Mouse (Mus musculus): ENCODE measurements around the gene Lcp2.

Gene Lcp2

DNA sequence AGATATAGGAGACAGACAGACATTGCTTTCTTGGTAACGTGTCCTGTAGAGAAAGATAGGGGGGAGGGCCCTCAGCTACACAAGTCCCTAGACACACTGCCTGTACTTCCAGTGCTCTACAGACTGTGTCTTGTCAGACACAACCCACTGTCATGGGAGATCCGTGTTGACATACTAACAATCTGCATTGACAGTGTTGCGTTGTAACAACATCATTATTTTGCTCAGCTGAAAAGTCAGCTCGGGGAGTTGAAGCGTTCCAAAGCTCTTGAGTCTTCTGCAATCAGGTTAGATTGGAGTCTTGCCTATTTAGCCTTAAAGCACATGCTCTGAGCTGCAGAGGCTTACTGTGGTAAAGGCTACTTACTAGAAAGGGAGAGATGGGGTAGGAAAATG, 820 bp downstream of the Lcp2 start:
- DNase-seq (ENCODE audit: low read depth, low spot score): no peak

DNA sequence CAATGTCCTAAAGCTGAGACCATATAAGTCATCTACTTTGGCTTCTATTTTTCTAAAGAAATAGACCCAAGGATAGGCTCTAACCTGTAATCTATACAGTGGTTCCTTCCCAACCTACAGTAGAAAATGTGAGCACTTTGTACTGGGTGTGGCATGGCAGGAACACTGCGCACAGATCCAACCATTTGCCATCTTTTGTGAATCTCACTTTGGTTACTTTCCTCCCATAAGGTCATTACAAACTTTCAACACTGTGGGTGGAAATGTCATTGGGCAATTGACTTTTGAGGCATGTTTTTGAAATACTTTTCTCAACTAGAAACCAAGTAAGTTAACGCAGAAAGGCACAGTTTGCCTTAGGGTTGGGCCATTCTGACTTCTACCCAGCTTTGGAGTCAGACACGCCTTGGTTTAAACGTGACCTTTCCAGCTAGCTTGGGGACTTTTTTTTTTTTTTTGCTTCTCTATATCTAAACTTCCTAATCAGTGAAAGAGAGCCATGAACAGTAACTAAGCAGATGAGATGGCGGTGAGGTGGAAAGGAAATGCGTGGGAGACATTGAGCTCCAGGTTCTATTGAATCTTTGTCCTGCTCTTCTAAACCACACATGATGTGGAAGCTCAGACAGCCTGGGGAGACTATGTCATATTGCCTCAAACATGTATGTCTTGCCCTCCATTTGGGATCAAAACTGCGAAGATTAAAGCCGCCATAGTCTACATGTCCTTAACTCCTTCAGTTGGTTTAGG, 1.8 kb downstream of the Lcp2 start:
- no peak for DNase-seq (ENCODE audit: low read depth, low spot score)

DNA sequence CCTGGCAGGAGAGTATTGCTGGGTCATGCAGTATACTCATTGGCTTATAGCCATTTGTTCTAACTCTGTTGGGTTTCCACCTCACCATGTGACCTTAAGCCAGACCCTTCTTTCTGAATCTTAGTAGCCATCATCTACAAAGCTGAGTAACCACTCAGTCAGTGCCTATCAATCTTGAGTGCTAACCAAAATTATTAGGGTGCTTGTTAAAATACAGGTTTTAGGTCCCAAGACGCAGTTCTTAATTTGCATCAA, 2.3 kb downstream of the Lcp2 start:
- DNase-seq (ENCODE audit: low read depth, low spot score): no peak

DNA sequence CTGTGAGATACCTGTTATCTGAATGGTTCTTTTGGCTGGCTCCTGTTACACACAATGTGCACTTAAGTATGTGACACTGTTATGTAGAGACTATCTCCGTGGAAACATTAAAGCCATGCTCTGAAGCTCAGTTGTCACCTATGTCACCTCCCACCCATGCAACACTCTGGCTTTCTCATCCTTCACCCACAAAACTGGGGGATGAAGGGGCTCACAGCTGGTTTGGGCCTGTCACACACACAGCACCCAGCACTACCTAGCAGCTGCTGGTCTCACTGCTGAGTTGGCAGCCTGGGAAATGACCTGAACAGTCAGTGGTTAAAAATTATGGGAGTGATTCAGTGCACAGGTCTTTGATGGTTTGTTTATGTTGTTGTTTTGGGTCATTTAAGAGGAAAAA, 3.3 kb downstream of the Lcp2 start:
- no peak for DNase-seq (ENCODE audit: low read depth, low spot score)

DNA sequence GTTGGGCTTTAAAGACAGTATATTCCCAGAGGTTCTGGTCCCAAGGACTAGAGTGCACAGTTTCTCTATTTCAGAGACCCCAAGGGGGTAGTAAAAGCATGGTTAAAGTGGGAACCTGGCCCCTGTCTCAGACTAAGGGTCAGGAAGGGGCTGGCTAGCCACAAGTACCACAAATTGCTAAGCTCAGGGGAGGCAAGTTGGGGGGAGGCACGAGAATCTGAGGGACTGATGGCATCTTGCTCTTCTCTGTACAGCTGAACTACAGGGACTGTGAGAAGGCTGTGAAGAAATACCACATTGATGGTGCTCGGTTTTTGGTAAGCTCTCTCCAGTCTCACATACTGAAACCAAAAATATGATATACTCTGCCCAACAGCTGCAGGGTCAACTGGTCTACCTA, 3.9 kb downstream of the Lcp2 start:
- DNase-seq (ENCODE audit: low read depth, low spot score): no peak

DNA sequence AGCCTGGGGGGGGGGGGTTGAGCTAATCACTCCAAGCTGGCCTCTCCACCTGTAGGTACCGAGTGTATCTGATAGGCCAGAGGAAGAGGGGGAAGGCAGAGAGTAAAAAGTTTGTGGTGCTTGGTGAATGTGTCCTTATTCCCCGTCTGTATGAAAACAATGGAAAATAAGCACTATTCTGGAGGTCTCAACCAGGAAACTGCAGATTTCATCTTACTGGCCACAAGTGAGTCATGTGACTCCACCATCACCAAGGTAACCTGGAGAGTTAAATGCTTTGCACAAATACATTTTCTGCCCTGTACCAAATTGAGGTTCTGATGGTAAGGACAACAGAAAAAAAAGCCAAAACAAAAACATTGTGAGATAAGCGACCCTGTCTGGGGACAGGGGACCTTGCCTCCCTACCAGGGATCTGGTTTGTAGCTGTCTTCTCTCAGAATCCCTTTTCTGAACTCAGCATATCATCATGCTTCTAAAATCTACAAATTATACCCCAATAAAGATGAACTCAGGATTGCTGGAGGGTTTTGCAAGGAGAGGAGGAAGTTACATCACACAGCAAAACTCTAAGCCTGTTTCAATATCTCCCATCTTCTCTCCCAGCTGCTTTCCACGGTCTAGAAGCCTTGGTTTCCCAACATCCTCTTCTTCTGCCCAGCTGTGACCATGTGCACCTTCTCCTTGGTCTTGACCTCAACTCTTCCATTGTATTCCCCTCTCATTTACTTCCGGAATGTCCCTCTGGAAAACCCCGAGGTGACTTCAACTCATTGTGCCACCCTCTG, 6.5 kb downstream of the Lcp2 start:
- DNase-seq (ENCODE audit: low read depth, low spot score): no peak

DNA sequence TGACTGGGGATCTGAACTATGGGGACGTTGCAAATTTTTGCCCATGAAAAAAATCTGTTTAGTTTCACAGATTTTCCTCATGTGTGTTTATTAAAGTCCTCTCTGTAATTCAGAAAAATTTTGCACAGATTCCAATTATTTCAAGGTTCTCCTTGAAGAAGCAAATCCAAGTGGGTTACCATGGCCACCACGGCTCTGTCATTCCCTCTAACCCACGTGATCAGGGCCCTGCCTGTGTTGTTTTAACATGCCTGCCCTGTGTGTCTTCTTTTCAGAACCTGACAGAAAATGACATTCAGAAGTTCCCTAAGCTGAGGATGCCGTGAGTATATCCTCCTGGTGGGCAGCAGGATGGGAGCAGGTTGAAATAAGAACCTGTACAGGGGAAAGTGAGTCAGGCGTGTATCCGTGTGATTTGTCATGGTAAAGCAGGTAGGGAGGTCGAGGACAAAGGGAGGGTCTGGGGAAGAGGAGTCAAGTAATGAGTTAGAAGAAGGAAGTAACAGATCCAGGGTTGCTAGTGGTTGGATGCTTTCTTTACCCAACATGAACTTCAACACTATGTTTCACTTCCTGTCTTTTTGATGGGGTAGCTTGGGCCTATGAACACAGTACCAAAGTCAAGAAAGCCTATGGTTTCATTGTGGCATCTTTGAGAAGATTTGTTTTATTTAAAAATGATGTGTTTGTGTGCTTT, 7.5 kb downstream of the Lcp2 start:
- DNase-seq (ENCODE audit: low read depth, low spot score): peak; percentile 48

DNA sequence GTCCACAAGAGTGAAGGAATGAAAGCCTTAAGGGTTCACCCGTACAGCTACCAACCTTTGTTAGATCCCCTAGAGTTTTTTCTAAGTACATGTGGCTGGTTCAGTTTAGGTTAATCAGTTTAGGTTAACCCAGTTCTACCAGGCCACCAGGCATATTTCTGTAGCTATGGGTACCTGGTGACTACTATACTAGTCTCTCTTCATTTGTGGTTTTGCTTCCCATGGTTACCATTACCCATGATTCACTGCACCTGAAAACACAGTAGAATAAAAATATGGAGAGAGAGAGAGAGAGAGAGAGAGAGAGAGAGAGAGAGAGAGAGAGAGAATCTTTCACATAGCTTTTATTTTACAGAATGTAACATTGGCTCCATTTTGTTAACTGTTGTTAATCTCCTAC, 10.0 kb downstream of the Lcp2 start:
- DNase-seq (ENCODE audit: low read depth, low spot score): no peak

DNA sequence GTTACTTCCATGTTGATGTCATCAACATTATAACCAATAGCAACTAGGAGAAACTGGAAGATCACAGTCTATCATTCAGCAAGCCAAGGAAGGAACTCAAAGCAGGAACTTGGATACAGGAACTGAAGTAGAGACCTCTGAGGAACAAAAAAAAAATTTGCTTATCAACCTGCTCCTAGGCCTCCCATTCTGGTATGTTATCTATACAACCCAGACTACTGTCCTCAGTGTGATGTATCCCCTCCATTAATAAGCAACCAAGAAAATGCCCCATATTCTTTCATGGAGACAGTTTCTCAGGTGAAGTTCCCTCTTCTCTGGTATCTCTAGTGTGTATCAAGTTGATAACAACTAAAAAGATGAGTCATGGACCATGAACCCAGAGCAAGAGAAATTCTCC, 11.6 kb downstream of the Lcp2 start:
- DNase-seq (ENCODE audit: low read depth, low spot score): no peak

DNA sequence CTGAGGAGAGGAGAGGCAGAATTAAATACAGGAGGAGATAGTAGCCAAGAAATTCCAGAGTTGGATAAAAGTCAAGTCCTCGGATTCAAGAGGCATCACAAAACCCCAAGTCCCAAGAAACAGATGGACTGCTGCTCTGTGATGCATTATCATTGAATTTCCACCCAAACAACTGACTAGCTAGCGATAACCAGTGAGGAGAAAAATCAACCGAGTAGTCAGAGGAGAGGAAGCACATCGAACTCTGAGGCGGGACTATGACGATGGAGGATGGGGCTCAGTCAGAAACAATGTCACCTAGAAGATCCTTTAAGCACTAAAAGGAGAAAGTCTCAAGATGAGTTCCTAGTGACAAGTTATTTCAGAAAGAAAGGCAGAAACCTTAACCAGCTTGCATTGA, 12.2 kb downstream of the Lcp2 start:
- DNase-seq (ENCODE audit: low read depth, low spot score): no peak

DNA sequence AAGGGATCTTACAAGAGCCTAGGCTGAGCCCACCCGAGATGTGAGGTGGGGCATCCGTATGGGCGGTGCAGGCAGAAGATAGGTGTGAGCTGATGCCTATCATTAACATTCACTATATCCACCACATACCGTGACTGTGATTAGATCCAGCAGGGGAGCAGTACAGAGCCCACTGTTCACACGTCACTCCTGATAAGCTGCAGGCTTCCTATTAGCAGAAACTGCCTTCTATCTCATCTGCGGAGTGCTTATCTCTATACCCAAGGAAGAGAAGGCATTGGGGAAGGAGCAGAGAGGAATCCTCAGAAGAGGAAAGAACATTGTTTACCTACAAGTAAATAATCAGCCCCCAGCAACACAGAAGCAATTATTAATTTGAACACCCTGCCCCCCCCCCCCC, 15.0 kb downstream of the Lcp2 start:
- DNase-seq (ENCODE audit: low read depth, low spot score): no peak

DNA sequence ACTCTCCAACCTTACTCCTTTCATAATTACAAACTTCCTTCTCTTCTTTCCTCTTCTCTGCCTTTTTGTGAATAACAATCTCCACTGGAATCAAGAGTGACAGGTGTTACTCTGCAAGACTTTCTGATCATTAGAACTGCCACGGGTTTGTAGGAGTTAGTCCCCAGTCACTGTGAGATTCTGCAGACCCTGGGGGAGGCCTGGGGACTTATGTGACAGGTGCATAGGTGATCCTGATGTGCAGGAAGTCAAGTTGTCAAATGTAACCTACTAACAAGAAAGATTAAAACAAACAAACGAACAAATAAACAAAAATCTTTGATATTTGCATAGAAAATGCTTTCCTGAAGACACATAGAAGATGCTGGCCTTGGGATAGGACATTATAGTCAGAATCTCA, 16.5 kb downstream of the Lcp2 start:
- DNase-seq (ENCODE audit: low read depth, low spot score): no peak

DNA sequence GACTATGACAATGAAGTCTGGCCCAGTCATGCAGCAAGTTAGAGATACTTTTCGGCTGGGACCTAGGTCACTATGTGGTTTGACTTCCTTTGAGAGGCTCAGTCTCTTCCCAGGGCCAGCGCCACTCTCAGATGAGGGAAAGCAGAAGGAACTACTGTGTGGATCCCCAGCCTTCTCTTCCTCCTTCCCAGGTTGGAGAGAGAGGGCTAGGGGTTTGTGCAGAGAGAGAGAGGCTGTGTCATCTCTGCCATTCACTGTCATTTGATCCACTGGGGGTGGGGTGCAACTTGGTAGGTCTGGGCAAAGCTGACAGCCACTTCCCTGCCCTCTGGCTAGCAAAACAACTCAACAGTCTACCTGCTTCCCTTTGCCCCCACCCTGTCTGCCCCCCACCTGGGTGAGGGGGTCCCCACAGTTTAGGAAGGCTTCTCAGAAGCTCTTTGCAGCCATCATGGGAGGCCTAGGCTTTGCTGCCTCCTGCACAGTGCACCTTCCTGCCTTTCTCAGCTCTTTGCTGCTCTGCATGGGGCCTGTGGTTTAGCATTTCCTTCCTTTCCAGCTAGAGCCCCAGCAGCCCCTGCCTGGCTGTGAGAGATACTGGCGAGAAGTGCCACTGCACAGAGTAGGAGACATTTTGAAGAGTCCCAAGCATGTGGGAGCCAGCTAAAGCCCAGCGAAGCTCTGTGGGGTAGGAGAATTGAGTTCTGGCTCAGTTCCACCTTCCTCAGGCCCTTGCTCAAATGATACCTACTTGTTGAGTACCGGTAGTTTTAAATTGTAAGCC, 17.2 kb downstream of the Lcp2 start:
- peak; percentile 19 for DNase-seq (ENCODE audit: low read depth, low spot score)

DNA sequence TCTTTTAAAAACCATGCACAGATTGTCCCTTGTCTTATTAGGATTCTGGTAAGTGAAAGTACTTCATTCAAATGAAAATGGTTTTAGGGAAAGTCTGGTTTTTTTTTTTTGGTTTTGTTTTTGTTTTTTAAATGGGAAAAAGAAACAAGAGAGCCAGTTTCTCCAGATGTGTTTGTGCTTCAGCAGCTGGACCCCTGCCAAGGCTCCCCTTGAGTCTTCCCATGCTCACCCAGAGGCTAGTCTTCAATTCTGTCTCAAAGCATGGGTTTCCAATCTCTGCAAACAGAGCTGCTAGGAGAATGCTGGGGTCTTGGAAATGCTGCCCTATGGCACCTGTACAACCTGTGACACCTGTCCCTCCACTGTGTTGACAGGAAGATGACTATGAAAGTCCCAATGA, 23.9 kb downstream of the Lcp2 start:
- DNase-seq (ENCODE audit: low read depth, low spot score): no peak

DNA sequence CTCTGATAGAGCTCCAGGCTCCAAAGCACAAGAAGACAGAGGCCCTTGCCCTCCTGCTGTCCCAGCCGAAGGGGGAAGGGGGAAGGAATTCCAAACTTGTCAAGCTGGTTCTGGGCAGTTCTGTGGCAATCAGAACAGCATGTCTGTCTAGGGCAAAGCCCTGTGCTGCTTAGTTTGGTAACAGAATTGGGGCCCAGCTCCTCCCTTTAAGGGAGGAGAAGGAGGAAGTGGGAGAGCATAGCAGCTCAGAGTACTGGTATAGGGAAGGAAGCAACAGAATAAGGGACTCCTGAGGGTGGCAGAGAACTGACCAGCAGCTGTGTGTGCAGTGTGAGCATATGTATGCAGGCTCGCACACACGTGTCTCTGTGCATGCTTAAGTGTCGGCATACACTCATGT, 25.6 kb downstream of the Lcp2 start:
- peak; percentile 30 for DNase-seq (ENCODE audit: low read depth, low spot score)

DNA sequence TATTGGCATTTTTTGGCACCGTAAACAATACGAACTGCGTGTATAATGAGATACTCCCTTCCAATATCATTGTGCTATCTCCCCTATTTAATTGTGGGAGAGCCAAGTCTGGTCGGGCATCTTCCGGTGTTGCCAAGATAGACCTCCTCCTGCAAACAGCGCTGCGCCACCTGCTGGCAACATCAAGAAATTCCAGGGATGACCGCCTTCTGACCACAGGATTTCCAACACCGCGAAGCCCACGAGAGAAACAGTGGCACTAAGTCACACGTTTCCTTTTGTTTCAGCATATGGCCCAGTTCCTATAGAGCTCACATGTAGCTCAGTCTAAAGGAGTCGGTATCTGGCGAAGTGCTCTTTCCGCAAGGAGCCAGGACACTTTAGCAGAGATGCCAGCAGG, 27.1 kb downstream of the Lcp2 start:
- peak; percentile 61 for DNase-seq (ENCODE audit: low read depth, low spot score)

DNA sequence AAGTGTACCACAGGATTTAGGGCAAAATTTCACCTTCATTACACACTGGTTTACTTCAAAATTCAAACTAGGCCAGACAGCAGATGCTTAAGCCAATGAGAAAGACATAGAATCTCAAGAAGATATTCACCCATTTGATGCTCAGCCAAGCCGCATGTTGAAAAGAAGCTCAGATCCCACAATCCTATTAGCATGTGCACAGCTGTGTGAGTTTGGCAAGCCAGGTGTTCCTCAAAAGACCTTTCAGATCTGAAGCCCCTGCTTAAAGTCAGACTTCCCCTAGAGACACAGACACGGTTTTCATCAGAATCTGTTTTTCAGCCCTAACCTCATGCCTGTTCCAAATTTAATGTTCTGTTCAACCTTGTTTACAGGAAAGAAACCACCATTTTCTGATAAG, 31.1 kb downstream of the Lcp2 start:
- no peak for DNase-seq (ENCODE audit: low read depth, low spot score)

DNA sequence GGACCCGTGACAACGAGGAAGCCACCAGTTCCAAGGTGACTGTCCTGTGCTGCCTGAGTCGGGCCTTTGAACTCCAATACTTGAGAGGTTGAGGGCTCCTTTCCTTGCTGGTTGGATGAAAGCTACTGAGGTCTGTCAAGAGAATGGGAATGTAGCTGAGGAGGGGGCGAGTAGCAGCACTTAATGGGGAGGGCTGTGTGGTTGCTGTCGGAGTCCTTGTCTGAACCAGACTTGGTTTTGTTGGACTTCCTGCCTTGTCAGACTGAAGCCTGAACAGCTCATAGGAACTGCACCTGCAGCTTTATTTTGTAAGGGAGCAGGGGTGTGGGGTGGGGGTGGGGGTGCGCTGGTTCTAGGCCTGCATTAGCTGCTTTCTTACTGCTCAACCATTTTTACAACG, 31.9 kb downstream of the Lcp2 start:
- no peak for DNase-seq (ENCODE audit: low read depth, low spot score)

DNA sequence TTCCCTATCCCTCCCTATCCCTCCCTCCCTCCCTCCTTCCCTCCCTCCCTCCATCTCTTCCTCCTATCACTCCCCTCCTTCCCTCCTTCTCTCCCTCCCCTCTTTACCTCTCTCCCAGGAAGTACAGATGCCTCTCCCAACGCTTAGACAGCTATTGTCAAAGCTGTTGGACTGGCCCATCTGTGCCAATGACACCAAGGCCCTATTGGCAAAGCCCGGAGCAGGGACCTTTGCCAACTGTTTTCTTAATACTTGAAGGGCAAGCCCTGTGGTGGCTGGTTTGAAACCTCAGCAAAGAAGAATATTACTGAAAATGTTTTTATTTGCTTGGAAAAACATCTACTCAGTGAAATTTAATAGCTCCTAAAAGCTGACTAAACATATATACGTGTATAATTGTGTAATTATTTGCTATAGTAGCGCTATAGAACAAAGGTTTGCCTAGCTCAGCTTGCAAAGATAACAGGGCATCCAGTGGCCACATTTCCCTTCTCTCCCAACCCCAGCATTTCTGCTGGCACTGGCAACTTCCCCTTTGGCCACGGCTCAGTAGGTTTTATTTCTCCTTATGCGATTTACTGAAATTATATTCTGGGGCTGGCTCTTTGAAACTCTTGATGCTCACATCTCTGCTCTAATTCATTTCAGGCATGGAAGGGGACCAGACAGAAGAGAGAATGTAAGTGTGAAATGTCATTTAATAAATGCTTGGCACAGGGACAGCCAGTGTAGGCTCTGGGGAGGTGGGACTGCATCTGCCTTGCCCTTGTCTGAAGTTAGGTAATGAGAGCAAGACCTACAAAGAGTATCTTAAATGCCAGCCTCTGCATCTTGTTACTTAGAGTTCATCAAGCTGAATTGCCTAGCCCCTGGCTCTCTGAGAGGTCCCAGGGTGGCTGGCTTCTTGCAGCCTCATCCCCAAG, 33.1 kb downstream of the Lcp2 start:
- DNase-seq (ENCODE audit: low read depth, low spot score): no peak

DNA sequence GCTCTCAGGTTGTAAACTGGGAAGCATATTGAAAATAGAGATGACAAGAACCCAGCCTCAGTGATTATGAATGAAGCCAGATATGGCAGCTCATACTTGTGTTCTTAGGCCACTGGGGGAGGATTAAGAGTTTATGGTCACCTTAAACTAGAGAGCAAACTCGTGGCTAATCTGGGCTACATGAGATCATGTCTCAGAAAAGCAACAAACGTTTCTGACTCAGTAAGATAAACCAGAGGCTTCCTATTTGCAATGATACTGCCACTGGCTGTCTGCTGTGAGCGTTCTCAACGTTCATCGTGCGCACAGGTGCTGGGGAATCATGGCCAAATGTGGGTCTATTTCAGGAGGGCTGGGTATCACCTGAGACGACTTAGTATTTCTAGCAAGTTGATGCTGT, 37.1 kb downstream of the Lcp2 start:
- DNase-seq (ENCODE audit: low read depth, low spot score): no peak

DNA sequence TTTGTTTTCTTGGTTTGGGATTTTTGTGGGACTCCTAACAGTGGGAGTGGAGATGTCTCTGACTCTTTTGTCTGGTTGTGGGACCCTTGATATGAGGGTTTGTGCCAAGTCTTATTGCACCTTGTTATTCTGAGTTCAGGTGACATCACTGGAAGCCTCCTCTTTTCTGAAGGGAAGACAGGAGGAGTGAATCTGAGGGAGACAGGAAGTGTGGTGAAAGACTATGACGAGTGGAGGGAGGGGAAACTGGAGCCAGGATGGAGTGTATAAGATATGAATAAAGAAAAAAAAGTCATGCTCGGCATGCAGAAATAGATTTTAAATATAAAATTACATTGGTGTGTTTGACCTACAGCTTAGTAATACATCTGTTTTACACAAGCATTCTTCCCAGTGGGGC, 37.9 kb downstream of the Lcp2 start:
- DNase-seq (ENCODE audit: low read depth, low spot score): no peak
